Mouse (Mus musculus): ENCODE measurements around the gene Siah3. TPM values are rescaled to one million over a fixed set of nuclear protein-coding genes. Genes with fewer than 3 reads are reported as not detected.

The Siah3 gene
- total RNA-seq, 2 experiments from 2014 or later = 0.05 to 0.16 TPM

DNA sequence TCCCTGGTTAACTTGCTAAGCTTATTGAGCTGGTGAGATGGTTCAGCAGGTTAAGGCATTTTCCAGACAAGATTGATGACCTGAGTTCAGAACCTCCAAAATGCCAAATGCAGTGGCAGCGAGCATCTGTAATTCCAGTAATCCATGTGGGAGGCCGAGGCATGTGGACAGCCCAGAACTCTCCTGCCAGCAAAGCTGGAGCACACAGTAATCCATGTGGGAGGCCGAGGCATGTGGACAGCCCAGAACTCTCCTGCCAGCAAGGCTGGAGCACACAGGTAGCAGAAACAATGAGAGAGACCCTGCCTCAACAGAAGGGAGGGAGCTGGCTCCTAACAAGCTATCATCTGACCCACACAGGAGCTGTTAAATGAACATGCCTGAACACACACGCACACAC is 13.2 kb downstream of the Siah3 start:
- peak; percentile 57 for DNase-seq

DNA sequence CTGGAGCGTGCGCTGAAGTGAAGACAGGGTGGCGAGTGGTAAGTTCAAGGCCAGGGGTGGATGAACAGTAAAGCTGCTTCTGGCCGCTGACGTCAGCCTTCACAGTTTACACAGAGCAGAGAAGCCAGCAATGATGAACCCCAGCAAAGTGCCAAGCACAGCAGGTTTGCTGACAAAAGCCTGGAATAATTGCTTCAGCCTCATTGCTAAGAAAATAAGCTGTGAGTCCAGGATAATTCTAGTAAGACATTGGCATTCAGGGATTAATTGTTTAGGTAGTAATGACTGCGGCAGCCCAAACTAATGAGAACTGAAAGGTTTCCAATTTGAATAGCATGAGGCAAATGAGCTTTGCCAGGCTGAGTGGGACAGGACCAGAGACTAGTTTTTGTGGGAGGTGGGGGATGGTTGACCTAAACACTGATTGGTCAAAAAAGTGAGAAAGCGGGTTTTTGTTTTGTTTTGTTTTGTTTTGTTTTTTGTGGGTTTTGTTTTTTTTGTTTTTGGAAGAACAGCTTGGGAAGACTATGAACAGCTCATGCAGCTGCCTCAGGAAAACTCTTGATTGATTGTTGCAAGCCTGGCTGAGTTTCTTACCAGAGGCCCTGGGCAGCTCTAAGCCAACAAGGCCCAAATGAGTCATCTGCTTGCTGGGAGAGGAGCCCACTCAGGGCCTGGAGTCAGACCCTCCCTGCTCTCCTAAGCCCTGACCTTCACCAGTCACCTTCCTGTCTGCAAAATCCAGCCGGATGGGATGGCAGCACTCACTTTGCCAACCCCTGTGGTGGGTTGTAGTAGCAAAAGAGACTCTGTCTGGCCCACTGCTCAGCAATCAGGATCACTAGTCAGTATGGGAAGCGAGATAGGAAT is 17.5 kb downstream of the Siah3 start:
- DNase-seq = peak; percentile 42

DNA sequence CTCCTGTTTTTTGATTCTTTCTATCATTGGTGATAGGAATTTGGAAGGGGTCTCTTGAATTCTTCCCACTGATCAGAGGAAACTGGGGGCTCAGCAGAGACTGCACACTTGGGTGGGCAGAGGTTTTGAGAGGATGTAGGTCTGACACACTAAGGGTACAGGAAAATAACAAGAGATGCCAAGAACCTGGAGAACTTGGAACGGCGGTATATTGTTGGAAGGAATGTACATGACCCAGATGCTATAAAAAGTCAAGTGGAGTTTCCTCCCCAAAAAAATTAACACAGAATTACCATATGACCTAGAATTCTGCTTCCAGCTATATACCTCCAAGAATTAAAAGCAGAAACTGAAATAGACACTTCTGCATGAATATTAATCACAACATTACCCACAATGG is 20.1 kb downstream of the Siah3 start:
- DNase-seq = no peak

DNA sequence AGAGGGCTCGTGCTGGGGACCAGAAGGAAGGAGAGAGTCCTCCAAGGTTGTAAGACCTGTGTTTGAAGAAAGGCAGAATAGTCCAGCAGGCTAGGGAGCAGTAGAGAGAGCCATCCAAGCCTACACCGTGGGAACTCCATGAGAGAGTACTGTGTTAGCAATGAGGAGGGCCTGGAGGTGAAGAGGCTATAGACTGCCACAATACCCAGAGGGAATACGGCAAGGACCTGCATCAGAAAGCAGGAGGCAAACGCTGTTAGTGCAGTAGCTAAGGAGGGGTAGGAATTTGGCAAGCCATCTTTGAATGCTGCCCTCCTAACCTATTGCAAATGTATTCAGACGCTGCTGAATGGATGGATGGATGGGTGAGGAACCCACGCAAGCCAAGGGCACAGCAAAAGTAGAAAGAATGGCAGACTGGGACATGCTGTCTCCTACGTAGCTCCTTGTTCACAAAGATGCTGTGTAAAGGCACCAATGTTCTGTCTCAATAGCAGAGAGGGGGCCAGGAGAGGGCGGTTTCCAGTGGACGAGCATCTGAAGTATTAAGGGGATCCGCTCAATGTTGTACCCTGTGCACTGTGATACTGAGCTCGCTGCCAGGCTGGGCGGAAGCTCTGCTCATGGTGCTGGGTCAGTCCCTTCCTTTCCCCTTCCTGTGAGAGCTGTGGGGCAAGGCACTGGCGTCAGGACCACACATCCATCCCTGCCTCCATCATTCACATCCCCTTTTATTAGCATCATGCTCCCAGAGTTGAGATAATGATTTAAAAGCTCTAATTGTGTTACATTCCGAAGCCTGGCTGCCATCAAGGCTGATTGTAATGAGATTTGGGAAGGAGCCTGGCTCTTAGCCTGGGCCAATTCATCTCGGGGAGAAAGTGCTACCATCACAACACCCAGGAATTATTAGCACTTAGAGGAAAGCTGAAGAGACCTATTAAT is 26.7 kb downstream of the Siah3 start:
- no peak for DNase-seq

DNA sequence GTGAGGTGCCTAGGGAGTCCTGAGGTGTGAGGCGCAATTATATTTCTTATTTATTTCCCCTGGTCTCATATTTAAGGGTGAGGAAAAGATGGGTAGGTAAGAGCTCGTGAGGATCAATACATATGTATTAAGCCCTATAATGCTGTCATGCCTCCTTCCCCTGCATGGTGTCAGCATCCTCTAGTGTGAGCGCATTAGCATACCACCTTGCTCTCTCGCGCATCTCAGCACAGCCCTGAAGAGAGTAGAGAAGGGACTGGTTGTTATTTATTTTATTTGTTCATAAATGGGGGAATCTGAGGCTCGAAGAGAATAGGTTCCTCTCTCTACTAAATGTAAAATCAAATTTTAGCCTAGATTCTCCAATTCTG is 27.4 kb downstream of the Siah3 start:
- no peak for DNase-seq

DNA sequence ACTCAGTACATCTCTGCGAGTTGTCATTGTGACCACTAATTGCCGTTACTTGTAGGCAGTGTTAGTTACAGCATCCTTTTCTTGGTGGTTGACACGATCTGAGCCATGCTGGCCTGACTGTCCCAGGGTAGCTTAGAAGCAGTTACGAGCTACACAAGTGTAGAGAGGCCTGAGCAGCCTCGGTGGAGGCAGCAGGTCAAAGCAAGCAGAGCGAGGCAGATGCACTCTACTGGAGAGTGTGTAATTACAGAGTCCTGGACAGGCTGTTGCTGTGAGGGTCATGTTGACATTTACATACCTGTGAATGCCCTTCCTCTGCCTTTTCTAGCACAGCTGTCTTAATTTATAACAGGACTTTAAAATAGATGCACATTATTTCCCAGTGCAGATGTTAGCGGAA is 32.1 kb downstream of the Siah3 start:
- DNase-seq = no peak

DNA sequence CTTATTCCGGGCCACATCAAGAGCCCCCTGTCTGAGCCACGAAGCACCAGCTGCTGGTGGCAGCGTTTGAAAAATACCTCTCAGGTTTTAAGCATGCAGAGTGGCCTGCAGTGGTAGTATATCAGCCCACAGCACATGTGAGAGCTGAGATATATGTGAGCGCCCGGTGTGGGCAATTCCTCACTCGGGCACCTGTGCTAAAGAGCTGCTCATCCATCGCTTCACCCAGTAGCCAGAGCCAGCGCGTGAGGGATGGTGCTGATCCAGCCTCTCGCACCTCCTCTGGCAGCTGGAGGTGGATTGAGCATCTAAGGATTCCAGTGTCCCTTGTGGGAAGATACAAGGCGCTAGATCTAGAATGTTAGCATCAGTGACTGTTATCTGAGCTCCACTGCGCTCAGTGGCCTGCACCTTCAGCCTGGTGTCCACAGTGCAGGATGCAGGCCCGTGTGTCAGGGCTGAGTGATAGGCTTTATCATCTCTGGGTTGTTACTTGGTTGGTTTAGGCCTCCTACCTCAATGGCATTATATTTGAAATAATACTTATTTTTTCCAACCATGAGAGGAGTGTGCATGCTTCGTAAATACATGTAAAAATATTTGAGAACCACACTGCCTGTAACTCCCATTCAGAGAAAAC is 37.9 kb downstream of the Siah3 start:
- DNase-seq = no peak

DNA sequence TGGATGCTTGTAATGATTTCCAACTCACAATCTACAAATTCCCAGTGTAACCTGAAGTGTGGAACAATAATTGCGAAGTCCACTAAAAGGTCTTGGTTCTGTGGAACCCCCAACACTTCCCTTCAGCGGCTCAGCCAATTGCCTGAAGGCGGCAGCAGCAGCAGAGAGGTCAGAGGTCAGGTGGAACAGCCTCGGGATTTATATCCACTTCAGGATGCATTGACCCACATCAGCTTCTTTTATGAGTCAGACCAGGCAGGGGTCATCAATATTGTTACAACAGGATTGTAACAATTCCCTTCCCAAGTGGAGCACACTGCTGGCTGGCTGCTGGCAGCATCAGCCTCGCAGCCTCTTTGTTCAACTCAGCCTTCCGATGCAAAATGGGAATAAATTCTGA is 39.1 kb downstream of the Siah3 start:
- no peak for DNase-seq

DNA sequence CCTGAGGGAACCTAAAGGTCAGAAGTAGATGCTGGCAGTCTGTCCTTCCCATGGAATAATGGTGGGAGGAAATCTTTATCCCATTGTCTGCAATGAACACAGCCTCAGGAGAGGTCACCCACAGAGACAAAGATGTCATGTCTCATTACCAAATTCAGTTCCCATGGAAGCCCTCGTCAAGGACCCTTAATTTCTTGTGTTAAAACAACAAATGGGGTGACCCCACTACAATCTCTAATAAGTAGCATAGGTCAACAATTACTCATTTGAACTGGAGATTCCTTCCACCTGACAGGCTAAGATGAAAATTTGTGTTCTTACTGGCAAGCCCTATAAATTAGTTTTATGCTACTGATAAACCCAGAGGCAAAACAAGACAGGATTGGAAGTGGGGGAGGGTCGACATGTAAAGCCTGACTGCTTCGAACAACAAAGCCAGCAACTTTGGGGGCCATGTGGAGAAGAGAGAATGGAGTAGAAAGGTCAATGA is 45.8 kb downstream of the Siah3 start:
- no peak for DNase-seq

DNA sequence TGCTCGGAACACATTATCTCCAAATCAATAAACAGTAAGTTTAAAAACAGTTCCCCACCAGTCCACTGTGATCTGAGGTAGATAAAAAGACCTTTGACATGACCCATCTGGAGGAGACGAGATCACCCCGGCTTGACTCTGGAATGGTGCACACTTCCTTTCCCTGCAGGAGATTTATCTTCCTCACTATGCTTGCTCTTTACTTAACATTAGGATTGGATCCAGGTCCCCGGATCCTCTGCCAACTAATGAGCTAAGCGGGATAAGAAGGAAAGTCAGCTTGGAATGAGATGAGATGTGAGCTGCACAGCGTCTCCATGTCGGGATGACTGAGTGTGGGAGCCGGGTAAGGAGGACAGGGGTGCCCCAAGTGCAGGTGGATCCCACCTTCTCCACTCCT is 46.7 kb downstream of the Siah3 start:
- DNase-seq = no peak

DNA sequence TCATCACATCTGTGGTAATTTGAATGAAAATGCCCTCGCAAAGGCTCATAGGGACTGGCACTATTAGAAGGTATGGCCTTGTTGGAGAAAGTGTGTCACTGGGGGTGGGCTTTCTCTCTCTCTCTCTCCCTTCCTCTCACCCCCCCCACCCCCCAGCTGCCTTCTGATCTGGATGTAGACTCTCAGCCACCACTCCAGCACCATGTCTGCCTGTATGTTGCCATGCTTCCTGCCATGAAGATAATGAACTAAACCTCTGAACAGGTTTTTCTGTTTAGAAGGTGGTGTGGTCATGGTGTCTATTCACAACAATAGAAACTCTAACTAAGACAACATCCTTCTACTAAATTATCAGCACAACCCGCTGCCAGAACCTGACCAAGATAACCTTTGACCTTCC is 48.5 kb downstream of the Siah3 start:
- no peak for DNase-seq

DNA sequence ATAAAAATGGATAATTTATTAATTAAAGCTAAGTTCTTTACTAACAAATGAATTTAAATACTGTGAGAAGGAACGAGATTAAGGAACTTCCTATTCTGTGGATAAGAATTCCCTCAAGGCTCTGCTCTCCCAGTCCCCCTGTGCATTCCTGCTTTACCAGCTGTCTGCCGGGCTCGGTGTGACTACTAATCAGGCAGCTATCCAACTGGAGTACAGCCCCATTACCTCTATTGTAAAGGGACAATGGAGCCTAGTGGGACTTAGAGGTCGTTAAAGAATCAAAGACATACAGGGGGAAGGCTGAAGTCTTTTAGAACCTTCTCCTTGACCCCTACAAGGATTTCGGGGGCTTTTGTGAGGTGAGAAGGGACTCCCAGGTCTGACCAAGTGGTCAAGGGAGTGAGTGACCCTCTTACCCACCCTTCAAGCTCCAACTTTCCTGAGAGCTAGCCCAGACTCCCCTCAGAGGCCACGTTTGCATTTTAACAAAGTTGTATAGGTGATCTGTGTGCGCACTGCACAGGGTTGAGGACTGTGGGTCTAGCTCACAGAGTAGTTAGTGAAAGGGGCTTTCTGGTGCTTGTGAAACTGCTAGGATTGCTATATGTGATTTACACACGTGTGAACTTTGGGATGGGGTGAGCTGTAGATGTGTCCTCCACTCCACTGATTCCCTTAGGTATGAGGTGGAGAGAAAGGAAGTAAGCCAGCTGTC is 49.5 kb downstream of the Siah3 start:
- DNase-seq = no peak

DNA sequence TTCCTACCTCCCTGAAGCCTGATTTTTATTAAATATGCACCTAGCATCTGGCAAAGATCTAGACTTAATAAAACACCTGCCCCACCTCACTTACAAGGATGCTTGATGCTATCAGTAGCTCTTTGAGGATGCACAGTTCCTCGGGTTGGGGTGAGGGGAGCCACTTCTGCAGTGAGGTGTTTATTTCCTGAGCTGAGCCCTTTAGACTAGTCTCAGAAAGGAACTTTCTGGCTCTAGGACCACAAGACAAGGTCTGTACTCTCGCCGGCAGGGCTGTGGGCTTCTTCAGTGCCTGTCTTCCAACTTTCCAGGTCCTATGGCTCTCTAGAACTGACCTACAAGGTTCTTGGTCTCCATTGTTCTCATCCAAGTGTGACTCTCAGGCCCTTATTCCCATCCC is 50.5 kb downstream of the Siah3 start:
- DNase-seq = no peak

DNA sequence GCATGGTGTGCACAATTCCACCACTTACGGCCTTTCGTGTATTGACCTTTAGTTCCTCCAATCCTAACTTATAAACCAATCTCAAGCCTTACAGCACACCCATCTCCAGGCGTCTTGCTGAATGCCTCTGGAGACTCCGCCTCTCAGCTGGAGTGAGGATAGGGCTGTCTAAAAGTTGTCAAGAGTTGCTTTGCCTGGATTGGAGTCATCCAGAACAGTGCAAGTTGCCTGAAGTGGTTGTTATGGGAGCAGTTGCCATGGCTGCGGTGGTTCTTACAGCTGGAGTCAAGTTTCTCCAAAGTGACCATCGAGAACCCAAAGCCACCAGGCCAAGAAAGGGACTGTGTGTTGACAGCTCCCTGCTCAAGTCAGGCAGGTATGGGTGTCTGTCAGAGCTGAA is 54.3 kb downstream of the Siah3 start:
- no peak for DNase-seq

DNA sequence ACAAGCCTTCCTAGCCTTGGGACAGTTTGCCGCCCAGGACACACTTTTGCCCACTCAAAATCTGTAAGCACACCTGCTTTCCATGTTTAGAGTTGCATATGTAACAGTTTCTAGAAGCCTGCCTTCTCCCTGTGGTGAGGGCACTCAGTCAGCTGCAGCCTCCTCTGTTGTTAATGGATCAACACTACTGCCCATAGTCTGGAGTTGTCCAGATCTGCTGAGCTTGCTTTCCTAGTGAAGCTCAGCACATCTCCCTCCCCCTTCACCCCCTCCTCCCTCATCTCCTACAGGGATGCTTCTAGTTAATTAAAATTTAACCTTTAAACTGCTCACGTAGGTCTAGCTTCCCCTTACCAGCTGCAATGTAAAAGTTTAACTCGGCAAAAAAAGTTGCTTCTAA is 57.2 kb downstream of the Siah3 start:
- no peak for DNase-seq

DNA sequence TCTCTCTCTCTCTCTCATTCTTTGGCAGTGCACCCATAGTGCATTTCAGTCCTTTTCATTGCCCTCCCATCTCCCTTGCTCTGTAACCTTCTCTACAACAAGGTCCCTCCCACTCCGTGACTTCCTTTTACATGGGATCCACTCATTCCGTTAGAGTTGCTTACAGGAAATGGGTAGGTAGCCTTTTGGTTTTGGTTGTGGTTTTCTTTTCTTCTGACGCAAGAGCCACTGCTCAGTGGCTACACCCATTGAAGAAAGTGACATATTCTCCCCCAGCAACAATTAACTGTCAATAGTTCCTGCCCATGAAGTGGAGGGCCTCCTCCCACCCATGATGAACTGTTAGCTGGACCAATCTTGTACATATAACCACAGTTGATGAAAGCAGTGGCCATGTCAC is 60.4 kb downstream of the Siah3 start:
- no peak for DNase-seq

DNA sequence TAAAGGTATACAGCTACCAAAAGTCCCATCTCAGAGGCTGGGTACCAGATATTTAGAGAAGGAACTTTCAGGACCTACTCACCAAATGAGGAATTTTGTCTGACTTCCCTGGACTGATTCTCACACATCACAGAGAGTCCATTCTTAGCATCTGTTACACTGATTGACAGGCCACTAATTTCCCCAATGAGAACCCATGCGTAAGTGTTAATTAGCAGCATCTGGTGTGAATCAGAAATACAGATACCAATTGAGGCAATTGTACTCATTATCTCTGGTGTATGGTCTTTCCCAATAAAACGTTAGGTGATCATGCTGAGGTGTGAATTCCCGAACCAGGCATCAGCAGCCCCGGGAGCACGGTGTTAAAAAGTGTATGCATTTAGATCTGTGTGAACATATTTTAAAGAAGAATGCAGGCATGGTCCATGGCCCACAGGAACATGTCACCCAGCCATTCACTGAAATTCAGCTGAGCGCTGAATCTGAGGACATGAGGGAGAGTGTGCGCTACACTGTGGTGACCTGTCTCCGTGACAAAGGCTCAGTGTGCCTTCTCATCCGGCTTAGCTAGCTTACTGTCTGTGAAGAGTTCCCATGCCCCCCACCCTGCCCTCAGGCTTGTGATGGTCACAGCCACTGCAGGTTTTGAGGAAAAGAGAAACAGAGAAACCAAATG is 61.3 kb downstream of the Siah3 start:
- DNase-seq = no peak

DNA sequence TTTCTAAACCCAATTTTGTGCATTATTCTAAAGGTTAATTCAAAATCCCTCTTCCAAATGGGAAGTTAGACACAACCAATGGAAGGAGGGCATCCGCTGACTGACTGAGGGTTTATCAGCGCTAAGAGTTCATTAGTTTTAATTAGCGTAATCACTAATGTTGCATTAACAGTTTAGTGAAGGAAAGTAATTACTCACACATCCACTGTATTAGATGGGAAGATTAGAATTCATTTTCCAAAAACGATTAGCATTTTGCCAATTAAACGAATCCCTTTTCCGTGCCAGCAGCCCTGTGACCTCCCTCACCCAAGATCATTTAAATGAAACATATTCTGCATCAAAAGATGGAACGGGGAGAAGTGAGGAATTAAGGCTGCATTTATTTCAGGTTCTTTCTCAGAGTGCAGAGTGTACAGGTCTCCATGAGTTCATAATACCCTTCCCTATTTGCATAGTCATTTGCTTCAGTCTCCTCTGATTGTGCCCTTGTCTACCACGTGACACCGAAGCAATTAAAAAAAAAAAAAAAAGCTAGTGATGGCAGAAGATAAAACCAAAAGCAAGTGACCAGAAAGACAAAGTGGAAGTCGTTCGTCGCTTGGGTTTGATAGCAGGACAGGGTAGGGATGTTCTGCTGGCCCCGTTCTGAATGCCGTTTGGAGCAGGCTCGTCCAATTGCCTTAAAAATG is 62.6 kb downstream of the Siah3 start:
- DNase-seq = no peak

DNA sequence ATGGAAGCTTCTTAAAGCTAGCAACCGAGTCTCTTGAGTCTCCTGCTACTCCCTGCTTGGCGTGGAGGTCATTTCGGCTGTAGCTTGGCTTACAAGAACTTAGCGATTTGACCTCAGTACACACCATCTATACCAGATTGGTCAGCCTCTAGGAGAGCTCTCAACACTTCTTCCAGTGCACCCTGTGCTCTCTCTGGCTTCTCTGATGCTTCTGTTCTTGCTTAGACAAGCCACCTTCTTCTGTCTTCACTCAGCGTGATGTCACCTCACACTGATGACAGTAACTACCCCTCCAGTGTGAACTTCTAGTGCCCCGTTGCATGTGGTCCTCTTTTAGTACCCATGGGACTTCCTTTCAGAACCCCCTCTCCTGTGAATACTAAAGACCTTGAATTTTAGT is 63.1 kb downstream of the Siah3 start:
- no peak for DNase-seq

DNA sequence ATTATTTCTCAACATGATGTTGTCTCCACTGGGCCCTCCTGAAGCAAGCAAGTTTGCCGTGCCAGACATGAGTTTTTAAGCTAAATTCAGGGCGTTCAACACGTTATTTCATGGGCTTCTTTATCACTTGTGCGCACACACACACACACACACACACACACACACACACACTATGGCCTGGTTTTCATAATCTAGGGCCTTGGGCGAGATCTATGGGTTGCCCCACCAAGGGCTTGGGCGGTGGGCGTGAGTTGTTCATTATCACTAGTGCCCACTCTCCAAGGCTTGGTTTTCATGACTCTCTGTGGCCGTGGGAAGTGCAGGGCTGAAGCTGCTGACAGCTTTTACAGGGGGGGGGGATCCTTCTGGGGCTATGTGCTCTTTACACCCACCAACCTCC is 63.9 kb downstream of the Siah3 start:
- no peak for DNase-seq

DNA sequence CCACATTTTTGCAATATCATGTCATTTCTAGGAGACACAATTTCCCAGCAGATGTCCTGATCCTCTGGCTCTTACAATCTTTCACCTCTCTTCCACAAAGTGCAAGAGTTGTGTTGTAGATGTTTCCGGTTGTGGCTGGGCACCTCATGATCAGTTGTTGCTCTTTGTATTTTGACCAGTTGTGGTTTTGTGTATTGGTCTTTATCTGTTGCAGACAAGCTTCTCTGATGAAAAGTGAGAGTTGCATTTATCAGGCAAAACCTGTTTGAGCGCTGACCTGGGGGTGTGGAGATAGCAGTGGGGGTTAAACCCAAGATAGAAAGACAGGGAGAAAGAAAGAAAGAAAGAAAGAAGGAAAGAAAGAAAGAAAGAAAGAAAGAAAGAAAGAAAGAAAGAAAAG is 68.9 kb downstream of the Siah3 start:
- no peak for DNase-seq

Measured in gastrocnemius, postnatal 25 days (tissue).